Mouse (Mus musculus): ENCODE results near the gene Rhov.

GRCm38 (mm10) chr2:119247904-119248303 lies 23.2 kb downstream of the Rhov start:
- TF ChIP-seq CTCF (IDR thresholded peaks at IDR 0.05; ENCODE audit: control insufficient read depth, insufficient read depth, low read length) (no peak), POLR2A (IDR thresholded peaks at IDR 0.05; ENCODE audit: borderline replicate concordance, control insufficient read depth, low read depth, low read length) (no peak)
